Mouse (Mus musculus): ENCODE data around the gene Akap10.

DNA sequence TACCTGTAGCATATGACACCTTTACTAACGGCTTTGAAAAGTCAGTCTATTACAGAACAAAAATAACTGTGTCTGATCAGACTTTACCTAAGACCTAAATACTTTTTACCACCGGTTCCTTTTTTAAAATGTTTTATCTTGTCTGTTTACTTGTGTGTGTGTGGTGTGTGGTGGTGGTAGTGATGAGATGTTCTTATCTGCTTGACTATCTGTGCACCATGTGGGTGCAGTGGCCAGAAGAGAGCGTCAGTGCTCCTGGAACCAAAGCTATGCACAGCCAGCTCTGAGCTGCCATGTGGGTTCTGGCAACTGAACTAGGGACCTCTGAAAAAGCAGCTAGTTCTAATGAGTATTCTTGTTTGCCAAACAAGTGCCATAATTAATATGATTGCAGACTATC lies 78.9 kb downstream of the Akap10 start:
- TF ChIP-seq ETS1 (IDR thresholded peaks at IDR 0.05; ENCODE audit: low read depth, low read length) = peak; percentile 78
- TF ChIP-seq POLR2A (IDR thresholded peaks at IDR 0.05; ENCODE audit: control insufficient read depth in 1 of 2, insufficient read depth in 1 of 2, low read depth in 1 of 2, low read length in 2 of 2, poor library complexity in 1 of 2) = no peak

All from MEL (cell line).